Comparison of ENCODE assay signal across 26 mouse cellular contexts in the genomic region with DNA sequence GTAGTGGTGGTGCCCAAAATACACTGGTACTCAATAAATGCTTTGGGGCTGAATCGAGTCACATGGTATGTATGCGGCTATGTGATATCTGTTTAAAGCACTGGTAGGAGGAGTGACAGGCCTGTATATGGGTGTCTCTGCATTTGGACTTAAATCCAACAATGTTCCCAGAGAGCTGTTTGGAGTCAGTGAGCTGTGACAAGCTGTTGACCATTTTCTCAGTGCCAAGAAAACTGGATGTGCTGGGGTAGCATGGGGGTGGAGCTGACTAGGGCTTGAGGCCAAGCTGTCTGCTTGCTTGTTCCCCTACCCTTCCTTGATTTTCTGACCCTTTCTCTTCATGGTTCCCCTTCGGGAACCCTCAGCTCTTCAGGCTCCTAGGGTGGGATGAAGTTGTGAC. TPM values are rescaled to one million over a fixed set of nuclear protein-coding genes. Genes with fewer than 3 reads are reported as not detected.
DNase-seq lines count a peak whose midpoint lies in the region; ATAC-seq lines count a peak whose summit lies in the region.
"Had no signal": no experiment of that assay in that cellular context is flagged by ENCODE, and none has a peak within 500 bp of the region (broad histone marks: within the 10 kb centered on the region; RNA-seq: fewer than 3 reads in every experiment).

No protein-coding gene starts in this region.

- H3K27ac ChIP-seq in kidney, embryonic 16.5 days (ENCODE audit: low read length): no peak overlapping the region
- H3K27ac ChIP-seq in lung, embryonic 15.5 days: no peak overlapping the region
- no peak overlapping the region for H3K27ac ChIP-seq in forebrain, embryonic 14.5 days (ENCODE audit: low read depth, low read length)
- H3K27ac ChIP-seq: embryonic facial prominence, embryonic 12.5 days; forebrain, embryonic 15.5 days; heart, embryonic 10.5 days; heart, embryonic 15.5 days; hindbrain, embryonic 12.5 days; limb, embryonic 13.5 days; liver, embryonic 12.5 days; neural tube, embryonic 13.5 days had no signal

- peaks cover 7% of the 10 kb centered on the region for H3K27me3 ChIP-seq in kidney, embryonic 16.5 days (ENCODE audit: insufficient read depth, low read length)
- peaks cover 9% of the 10 kb centered on the region; the same call in 1 of the 2 replicates for H3K27me3 ChIP-seq in lung, embryonic 15.5 days
- peaks cover 11% of the 10 kb centered on the region; the same call in 1 of the 2 replicates for H3K27me3 ChIP-seq in forebrain, embryonic 14.5 days (replicated peaks; ENCODE audit: control insufficient read depth, insufficient read depth, low read length)

- H3K36me3 ChIP-seq in kidney, embryonic 16.5 days (ENCODE audit: insufficient read depth, low read length): no peaks in the 10 kb centered on the region
- no peaks in the 10 kb centered on the region for H3K36me3 ChIP-seq in lung, embryonic 15.5 days
- no peaks in the 10 kb centered on the region for H3K36me3 ChIP-seq in forebrain, embryonic 14.5 days (ENCODE audit: control insufficient read depth, insufficient read depth, low read length)
- H3K36me3 ChIP-seq: embryonic facial prominence, embryonic 12.5 days; forebrain, embryonic 15.5 days; heart, embryonic 10.5 days; heart, embryonic 15.5 days; hindbrain, embryonic 12.5 days; limb, embryonic 13.5 days; liver, embryonic 12.5 days; neural tube, embryonic 13.5 days had no signal

- peak; percentile 26 for DNase-seq in kidney, adult 18-20 months
- DNase-seq in lung, adult 18-20 months: no peak
- DNase-seq in brain, adult 2 months (ENCODE audit: low read depth, low spot score): peak; percentile 59
- peak; percentile 44 for DNase-seq in kidney, adult 9 months
- DNase-seq in thymus, postnatal 4 days: no peak
- DNase-seq in forebrain, embryonic 14.5 days (ENCODE audit: low spot score): no peak
- DNase-seq: adrenal gland, postnatal 14 days; cerebellum, postnatal 36 days; gastrocnemius, postnatal 25 days; heart, adult 11 months; liver, postnatal 0 days; thymus, adult 2 months; thymus, postnatal 36 days had no signal

- no peaks in the 10 kb centered on the region for H3K9me3 ChIP-seq in kidney, embryonic 16.5 days (ENCODE audit: low read length)
- H3K9me3 ChIP-seq in lung, embryonic 15.5 days: no peaks in the 10 kb centered on the region
- H3K9me3 ChIP-seq in forebrain, embryonic 14.5 days (replicated peaks; ENCODE audit: control insufficient read depth, low read length): no peaks in the 10 kb centered on the region
- H3K9me3 ChIP-seq: embryonic facial prominence, embryonic 12.5 days; forebrain, embryonic 15.5 days; heart, embryonic 10.5 days; heart, embryonic 15.5 days; hindbrain, embryonic 12.5 days; limb, embryonic 13.5 days; liver, embryonic 12.5 days; neural tube, embryonic 13.5 days had no signal

- no peak overlapping the region for H3K9ac ChIP-seq in kidney, embryonic 16.5 days (replicated peaks; ENCODE audit: low read length)
- no peak overlapping the region for H3K9ac ChIP-seq in lung, embryonic 15.5 days
- no peak overlapping the region for H3K9ac ChIP-seq in forebrain, embryonic 14.5 days (ENCODE audit: low read length)
- H3K9ac ChIP-seq: embryonic facial prominence, embryonic 12.5 days; forebrain, embryonic 15.5 days; heart, embryonic 15.5 days; hindbrain, embryonic 12.5 days; limb, embryonic 13.5 days; liver, embryonic 12.5 days; liver, postnatal 0 days; neural tube, embryonic 13.5 days had no signal

- H3K4me3 ChIP-seq in kidney, embryonic 16.5 days (ENCODE audit: low read length): no peak overlapping the region
- no peak overlapping the region for H3K4me3 ChIP-seq in lung, embryonic 15.5 days
- no peak overlapping the region for H3K4me3 ChIP-seq in forebrain, embryonic 14.5 days (ENCODE audit: low read depth, low read length)
- H3K4me3 ChIP-seq: embryonic facial prominence, embryonic 12.5 days; forebrain, embryonic 15.5 days; heart, embryonic 10.5 days; heart, embryonic 15.5 days; hindbrain, embryonic 12.5 days; limb, embryonic 13.5 days; liver, embryonic 12.5 days; neural tube, embryonic 13.5 days had no signal

- no peak for ATAC-seq in kidney, embryonic 16.5 days (ENCODE audit: low FRiP score, low TSS enrichment)
- peak; percentile 33; the same call in 1 of the 2 replicates for ATAC-seq in lung, embryonic 15.5 days (ENCODE audit: borderline replicate concordance, extremely low read depth, low FRiP score, low TSS enrichment)
- no peak for ATAC-seq in forebrain, embryonic 14.5 days
- ATAC-seq: CD4-positive, CD25-positive, alpha-beta regulatory T cell, adult 4 months; forebrain, embryonic 15.5 days; intestine, embryonic 16.5 days; liver, embryonic 12.5 days; liver, postnatal 0 days had no signal

- WGBS in kidney, embryonic 16.5 days: 86% methylated on average over 3 of the region's 3 CpGs
- WGBS in lung, embryonic 15.5 days: 71% methylated on average over 3 of the region's 3 CpGs
- 86% methylated on average over 3 of the region's 3 CpGs for WGBS in forebrain, embryonic 14.5 days

- no peak overlapping the region for H3K4me2 ChIP-seq in kidney, embryonic 16.5 days (replicated peaks; ENCODE audit: low read depth, low read length)
- no peak overlapping the region for H3K4me2 ChIP-seq in lung, embryonic 15.5 days
- H3K4me2 ChIP-seq in forebrain, embryonic 14.5 days (ENCODE audit: low read length): no peak overlapping the region
- H3K4me2 ChIP-seq: embryonic facial prominence, embryonic 12.5 days; forebrain, embryonic 15.5 days; heart, embryonic 15.5 days; hindbrain, embryonic 12.5 days; limb, embryonic 13.5 days; liver, embryonic 12.5 days; midbrain, embryonic 11.5 days; neural tube, embryonic 13.5 days had no signal

- peaks cover 13% of the 10 kb centered on the region for H3K4me1 ChIP-seq in kidney, embryonic 16.5 days (ENCODE audit: insufficient read depth, low read length)
- H3K4me1 ChIP-seq in lung, embryonic 15.5 days: 0 out of 2 replicates have a peak, but pooled peaks cover 4% of the 10 kb centered on the region
- peaks cover 22% of the 10 kb centered on the region for H3K4me1 ChIP-seq in forebrain, embryonic 14.5 days (ENCODE audit: control insufficient read depth, insufficient read depth, low read length)
- H3K4me1 ChIP-seq: heart, embryonic 15.5 days had no signal

RNA-seq across cellular contexts. Expression of a gene that starts 39.9 kb away (rescaled TPM):
- 31.2 and 35.0 TPM in 2 replicates for polyA plus RNA-seq in kidney, embryonic 16.5 days (2015; fragmentation: Nextera tagmentation; extraction: Ambion mirVana)
- polyA plus RNA-seq in lung, embryonic 15.5 days (2015; fragmentation: Nextera tagmentation; extraction: Ambion mirVana): 0.06 TPM in 1 of 2 replicates, not detected in the other
- polyA plus RNA-seq in forebrain, embryonic 14.5 days (2014; fragmentation: Nextera tagmentation; extraction: Ambion mirVana): 7.0 and 7.2 TPM in 2 replicates
- polyA plus RNA-seq: CD4-positive, CD25-positive, alpha-beta regulatory T cell, adult 4 months; heart, embryonic 15.5 days; liver, embryonic 12.5 days had no signal

RNA-seq across cellular contexts. Expression of a gene that starts 51.9 kb away (rescaled TPM):
- polyA plus RNA-seq in kidney, embryonic 16.5 days (2015; fragmentation: Nextera tagmentation; extraction: Ambion mirVana): 60.0 and 62.3 TPM in 2 replicates
- 43.1 and 47.0 TPM in 2 replicates for polyA plus RNA-seq in lung, embryonic 15.5 days (2015; fragmentation: Nextera tagmentation; extraction: Ambion mirVana)
- 45.1 and 45.5 TPM in 2 replicates for polyA plus RNA-seq in forebrain, embryonic 14.5 days (2014; fragmentation: Nextera tagmentation; extraction: Ambion mirVana)

Comparison
In these comparisons a context has a peak if more than half of its experiments do, and no peak if none do; other contexts are left out.
1. DNase-seq: peak in kidney, adult 18-20 months (single experiment), brain, adult 2 months (single experiment) and kidney, adult 9 months (single experiment); none in lung, adult 18-20 months (0 of 2), thymus, postnatal 4 days (single experiment) and forebrain, embryonic 14.5 days (single experiment).